Mouse (Mus musculus) heart, postnatal 14 days (tissue): ENCODE data around the gene Trnau1ap. TPM values are rescaled to one million over a fixed set of nuclear protein-coding genes. Genes with fewer than 3 reads are reported as not detected.

ENCODE experiments used
- DNase-seq, 2 experiments: peaks; one replicate each; pipeline ENCODE4 v3.0.0; 2021 to 2022
- intact Hi-C: fragments of 180-260 bp; cut with DNase I; formaldehyde crosslinking; loops from one replicate; pipeline ENCODE4 v1.15.1; 2025
- long read RNA-seq, 2 experiments: library from polyadenylated mRNA; stranded (forward); transcript quantifications; one replicate each; pipeline ENCODE4 v2.0.0; 2021
- total RNA-seq, 2 experiments: library from RNA; stranded (reverse); gene quantifications; 2 replicates each; pipeline ENCODE4 v1.2.3; 2021

Trnau1ap gene
- 10 to 100 TPM; 21.6 to 24.6 TPM for total RNA-seq
- long read RNA-seq, experiment 1, transcript Trnau1ap-201 (9 exons, 1,130 nt): major isoform, 28 of 47 reads
- long read RNA-seq, experiment 1, partial matches to known transcripts: 4 of 47 reads
- long read RNA-seq, experiment 1, other reads (novel, unspliced or antisense): 13 of 47 reads
- long read RNA-seq, experiment 2, transcript Trnau1ap-201 (9 exons, 1,130 nt): major isoform, 24 of 39 reads
- long read RNA-seq, experiment 2, partial matches to known transcripts: 7 of 39 reads
- long read RNA-seq, experiment 2, other reads (novel, unspliced or antisense): 8 of 39 reads

GRCm38 (mm10) chr4:132329115-132329834, at the start of gene Trnau1ap:
Gene Trnau1ap (minus strand): TSS chr4:132329538.
- DNase-seq: peak; percentile 91 to 92
- intact Hi-C loops: loop anchor here (2.0 kb wide), 1 partner anchor 20 kb away; no protein-coding TSS in a partner anchor

- intact Hi-C loops: no loop called here
- no peak for DNase-seq
Observed at GRCm38 (mm10) chr4:132373820-132374219, 44.5 kb upstream of the Trnau1ap start.

GRCm38 (mm10) chr4:132369953-132370750, 40.8 kb upstream of the Trnau1ap start:
- intact Hi-C loops: no loop called here

GRCm38 (mm10) chr4:132367480-132368201, 38.3 kb upstream of the Trnau1ap start:
- intact Hi-C loops: no loop called here
- DNase-seq: no peak

More at GRCm38 (mm10) chr4:132369953-132370750, 40.8 kb upstream of the Trnau1ap start:
- DNase-seq: no peak

- intact Hi-C loops: no loop called here
Observed at GRCm38 (mm10) chr4:132365450-132366060, 36.2 kb upstream of the Trnau1ap start.

GRCm38 (mm10) chr4:132363487-132363886, 34.1 kb upstream of the Trnau1ap start:
- DNase-seq: no peak
- intact Hi-C loops: no loop called here

More at GRCm38 (mm10) chr4:132365450-132366060, 36.2 kb upstream of the Trnau1ap start:
- no peak for DNase-seq

- intact Hi-C loops: no loop called here
- DNase-seq: no peak
Observed at GRCm38 (mm10) chr4:132359510-132359909, 30.2 kb upstream of the Trnau1ap start.

- intact Hi-C loops: no loop called here
Observed at GRCm38 (mm10) chr4:132356170-132356569, 26.8 kb upstream of the Trnau1ap start.

GRCm38 (mm10) chr4:132355403-132355802, 26.1 kb upstream of the Trnau1ap start:
- intact Hi-C loops: no loop called here
- DNase-seq: no peak

More at GRCm38 (mm10) chr4:132356170-132356569, 26.8 kb upstream of the Trnau1ap start:
- peak; percentile 43 to 44 for DNase-seq

GRCm38 (mm10) chr4:132354571-132354970, 25.2 kb upstream of the Trnau1ap start:
- intact Hi-C loops: no loop called here
- peak; percentile 27 to 30 for DNase-seq

GRCm38 (mm10) chr4:132353481-132353885, 24.1 kb upstream of the Trnau1ap start, which contains the start of gene Rcc1:
Gene Rcc1 (minus strand): TSS chr4:132353605.
- peak; percentile 90 to 91 for DNase-seq
- intact Hi-C loops: loop anchor here (2.0 kb wide), 1 partner anchor 59 kb away; no protein-coding TSS in a partner anchor

- DNase-seq: peak; percentile 16 to 49
- intact Hi-C loops: loop anchor here (2.0 kb wide), 1 partner anchor 60 kb away; no protein-coding TSS in a partner anchor
Observed at GRCm38 (mm10) chr4:132352739-132353138, 23.4 kb upstream of the Trnau1ap start.

- no peak for DNase-seq
- intact Hi-C loops: no loop called here
Observed at GRCm38 (mm10) chr4:132351401-132351800, 22.1 kb upstream of the Trnau1ap start.

- DNase-seq: no peak
- intact Hi-C loops: no loop called here
Observed at GRCm38 (mm10) chr4:132350854-132351253, 21.5 kb upstream of the Trnau1ap start.

GRCm38 (mm10) chr4:132350123-132350740, 20.9 kb upstream of the Trnau1ap start:
- no peak for DNase-seq
- intact Hi-C loops: no loop called here

GRCm38 (mm10) chr4:132349495-132350122, 20.3 kb upstream of the Trnau1ap start:
- DNase-seq: no peak
- intact Hi-C loops: loop anchor here (5.0 kb wide), 1 partner anchor 163 kb away; the partner anchor contains the start of gene Sesn2

GRCm38 (mm10) chr4:132346661-132347060, 17.3 kb upstream of the Trnau1ap start:
- no peak for DNase-seq
- intact Hi-C loops: loop anchor here (5.0 kb wide), 1 partner anchor 166 kb away; the partner anchor contains the start of gene Sesn2

- no peak for DNase-seq
Observed at GRCm38 (mm10) chr4:132346261-132346660, 16.9 kb upstream of the Trnau1ap start.

More at GRCm38 (mm10) chr4:132346261-132346660, 16.9 kb upstream of the Trnau1ap start:
- intact Hi-C loops: loop anchor here (5.0 kb wide), 1 partner anchor 166 kb away; the partner anchor contains the start of gene Sesn2
